Mouse (Mus musculus) ES-E14 (cell line): ENCODE measurements around the gene Olfr1461.

Experiments
- CHD2 ChIP-seq: IDR thresholded peaks from 2 replicates; pipeline ENCODE4 v1.6.1; 2014; ENCODE audit warnings: mild to moderate bottlenecking, low read depth, low read length, inconsistent platforms
- HCFC1 ChIP-seq: IDR thresholded peaks from 2 replicates; pipeline ENCODE4 v1.6.1; 2012; ENCODE audit warnings: low read length, inconsistent platforms, borderline replicate concordance; ENCODE audit not compliant: insufficient read depth
- MAFK ChIP-seq: IDR thresholded peaks from 2 replicates; pipeline ENCODE4 v1.6.1; 2014; ENCODE audit warnings: mild to moderate bottlenecking, low read depth, low read length, inconsistent platforms; ENCODE audit not compliant: insufficient read depth
- ZC3H11A ChIP-seq: IDR thresholded peaks from 2 replicates; pipeline ENCODE4 v1.6.1; 2012; ENCODE audit warnings: low read depth, mild to moderate bottlenecking, inconsistent platforms, low read length, borderline replicate concordance
- ZNF384 ChIP-seq: IDR thresholded peaks from 2 replicates; pipeline ENCODE4 v1.6.1; 2012; ENCODE audit warnings: low read depth, low read length, inconsistent platforms

DNA sequence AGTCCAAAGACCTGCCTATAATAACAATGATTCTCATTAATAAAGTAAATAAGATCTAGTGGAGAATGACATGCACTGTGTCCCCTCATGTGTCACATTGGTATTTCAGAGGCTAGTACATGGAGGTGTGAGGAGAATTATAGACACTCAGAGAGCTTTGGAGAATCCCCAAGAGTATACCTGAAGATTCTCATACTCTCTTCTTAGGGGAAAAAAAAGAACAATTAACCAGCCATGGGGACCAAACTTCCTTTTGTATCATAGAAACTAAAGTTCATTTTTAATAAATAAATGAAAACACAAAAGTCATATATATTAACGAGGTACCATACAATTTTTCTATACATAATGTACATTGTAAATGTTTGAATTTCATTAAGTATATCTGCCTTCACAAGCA lies 13.4 kb upstream of the Olfr1461 start, which contains the start of gene Olfr1459:
- TF ChIP-seq HCFC1 (no peak), CHD2 (no peak), ZC3H11A (no peak), ZNF384 (no peak), MAFK (no peak)
